Mouse (Mus musculus) liver, embryonic 14.5 days (tissue): ENCODE data around the gene Lrp5. TPM values are rescaled to one million over a fixed set of nuclear protein-coding genes. Genes with fewer than 3 reads are reported as not detected.
"Not testable (repeated sequence)": the region's sequence is repeated elsewhere in the genome, so short reads cannot be mapped to it uniquely, and the experiment has no call there.

Experiments used
- ATAC-seq: fragments of 200-750 bp; cut with Nextera tagmentation; 2 replicates; pipeline ENCODE4 v1.8.0; 2017; ENCODE audit warnings: moderate number of reproducible peaks, mild to moderate bottlenecking, moderate library complexity; ENCODE audit not compliant: insufficient read depth
- DNase-seq, 3 experiments: peaks; one replicate each; pipeline ENCODE4 v3.0.0-alpha.2; 2012 to 2013; ENCODE audit warnings: low read depth in 3 of 3, low spot score in 3 of 3
- H3K27ac ChIP-seq: fragments of 300-500 bp; sonication (generic); 2 replicates; pipeline ENCODE4 v1.5.1; 2014; ENCODE audit warnings: moderate library complexity, mild to moderate bottlenecking, control low read depth, inconsistent platforms
- H3K27me3 ChIP-seq: fragments of 300-500 bp; sonication (generic); 2 replicates; pipeline ENCODE4 v1.6.1; 2014; ENCODE audit warnings: mild to moderate bottlenecking, low read length, moderate library complexity; ENCODE audit not compliant: control insufficient read depth, insufficient read depth
- H3K36me3 ChIP-seq: fragments of 300-500 bp; sonication (generic); replicated peaks from 2 replicates; pipeline ENCODE4 v1.6.1; 2014; ENCODE audit warnings: low read depth; ENCODE audit not compliant: control insufficient read depth, insufficient read depth
- H3K4me1 ChIP-seq, 2 experiments: fragments of 200-500 bp in 1 of 2; fragments of 300-500 bp in 1 of 2; sonication (generic) in 1 of 2; replicated peaks; 2 replicates each; pipeline ENCODE4 v1.6.1; 2012 to 2014; ENCODE audit warnings: antibody characterized with exemption in 1 of 2, inconsistent platforms in 1 of 2, low read length in 1 of 2; ENCODE audit not compliant: control insufficient read depth in 2 of 2, insufficient read depth in 2 of 2
- H3K4me2 ChIP-seq: fragments of 300-500 bp; sonication (generic); 2 replicates; pipeline ENCODE4 v1.6.1; 2014; ENCODE audit warnings: low read depth, mild to moderate bottlenecking, control low read depth, moderate library complexity
- H3K4me3 ChIP-seq, 2 experiments: fragments of 200-500 bp in 1 of 2; fragments of 300-500 bp in 1 of 2; sonication (generic) in 1 of 2; 2 replicates each; pipeline ENCODE4 v1.5.1; 2012 to 2014; ENCODE audit warnings: low read depth in 2 of 2, low read length in 2 of 2, mild to moderate bottlenecking in 2 of 2, control low read depth in 1 of 2, inconsistent platforms in 1 of 2, moderate library complexity in 1 of 2; ENCODE audit not compliant: insufficient read depth in 1 of 2
- H3K9ac ChIP-seq: fragments of 300-500 bp; sonication (generic); replicated peaks from 2 replicates; pipeline ENCODE4 v1.6.1; 2014; ENCODE audit warnings: mild to moderate bottlenecking, control low read depth, moderate library complexity
- H3K9me3 ChIP-seq: fragments of 300-500 bp; sonication (generic); 2 replicates; pipeline ENCODE4 v1.6.1; 2016; ENCODE audit warnings: low read length, mixed read lengths; ENCODE audit not compliant: control insufficient read depth
- CTCF ChIP-seq: IDR thresholded peaks from 2 replicates; pipeline ENCODE4 v1.5.1; 2016; ENCODE audit warnings: antibody characterized with exemption, low read depth, control low read depth
- EP300 ChIP-seq: IDR thresholded peaks from 2 replicates; pipeline ENCODE4 v1.6.1; 2016; ENCODE audit warnings: antibody characterized with exemption, low read depth
- WGBS: fragments of 180-500 bp; shearing (Covaris S2); extraction: QIAGEN DNeasy Blood & Tissue Kit; methylation state at CpG from one replicate; pipeline ENCODE4 v1.1.7; 2014; ENCODE audit not compliant: insufficient replicate concordance; 5-methylcytosine and 5-hydroxymethylcytosine counted together
- polyA plus RNA-seq, 2 experiments: library from polyadenylated mRNA; depleted of rRNA in 1 of 2; stranded (reverse) in 1 of 2; unstranded in 1 of 2; fragments of >200 nt; fragmentation: Nextera tagmentation in 1 of 2; extraction: Ambion mirVana in 1 of 2; gene quantifications; 2 replicates each; pipeline versions ENCODE4 v1.2.1 to v1.2.3; 2012 to 2014

Gene Lrp5
- polyA plus RNA-seq, 2 experiments = 2.3 to 6.8 TPM

DNA sequence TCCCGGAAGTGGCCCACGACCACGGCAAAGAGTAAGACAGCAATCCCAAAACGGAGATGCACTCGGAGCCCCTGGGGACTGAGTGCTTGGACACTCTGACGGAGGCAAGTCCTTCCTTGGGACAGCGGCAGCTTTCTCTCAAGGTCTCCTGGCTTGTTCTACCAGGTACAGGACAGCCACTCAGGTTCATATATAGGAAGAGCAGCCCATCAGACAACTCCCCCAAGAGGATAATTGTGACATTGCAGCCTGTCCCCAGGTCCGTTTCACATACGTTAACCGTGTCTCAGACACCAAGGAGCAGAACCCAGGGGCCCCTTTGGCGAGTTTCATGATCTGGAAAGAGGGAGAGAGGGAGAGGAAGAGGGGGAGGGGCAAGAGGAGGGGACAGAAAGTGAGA lies 18.4 kb downstream of the Lrp5 start:
- no peak for DNase-seq
- Histone ChIP-seq H3K27me3 (no peaks in the 10 kb centered on the region), H3K27ac (no peak overlapping the region), H3K4me3 (no peak overlapping the region), H3K4me1 (peaks cover 8 to 43% of the 10 kb centered on the region in 2 experiments), H3K4me2 (no peak overlapping the region), H3K9me3 (no peaks in the 10 kb centered on the region), H3K9ac (no peak overlapping the region), H3K36me3 (no peaks in the 10 kb centered on the region)
- TF ChIP-seq CTCF = peak; percentile 38; the same call in 1 of the 2 replicates
- no peak for TF ChIP-seq EP300
- 38% methylated on average over 11 of the region's 11 CpGs for WGBS
- no peak for ATAC-seq

DNA sequence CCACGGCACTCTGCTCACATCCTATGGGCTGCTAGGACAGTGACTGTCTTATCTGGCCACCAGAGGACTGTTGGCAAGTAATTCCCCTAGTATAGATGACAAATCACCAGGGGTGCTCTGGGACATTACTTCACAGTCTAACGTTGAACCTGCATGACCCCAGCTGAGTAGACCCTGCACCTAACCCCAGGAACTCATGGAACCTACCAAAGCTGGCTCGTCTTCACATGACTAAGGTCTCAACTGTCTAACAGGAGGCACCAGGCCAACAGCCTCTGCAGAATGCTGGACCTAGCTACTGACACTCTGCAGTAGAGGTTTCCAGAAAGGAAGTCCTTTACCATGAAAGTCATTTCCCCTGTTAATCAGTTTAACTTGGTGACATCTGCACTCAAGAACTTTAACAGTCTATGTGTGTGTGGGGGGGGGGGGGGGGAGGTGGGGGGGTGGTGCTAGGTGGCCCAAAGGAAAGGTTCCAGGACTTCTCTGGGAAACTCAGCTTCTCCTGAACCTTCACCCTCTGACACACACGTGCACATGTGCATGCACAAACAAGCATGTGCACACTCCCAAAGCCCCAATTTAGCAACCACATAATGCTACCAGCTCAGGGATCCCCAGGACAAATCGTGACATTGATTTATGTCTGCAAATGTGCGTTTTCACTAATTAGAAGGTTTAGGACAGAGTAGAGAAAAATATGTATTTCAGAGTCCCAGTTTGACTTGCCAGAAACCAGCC lies 19.0 kb downstream of the Lrp5 start:
- TF ChIP-seq EP300 (no peak), CTCF (no peak)
- H3K4me2 ChIP-seq = no peak overlapping the region
- H3K9me3 ChIP-seq = no peaks in the 10 kb centered on the region
- ATAC-seq = no peak
- no peak overlapping the region for H3K9ac ChIP-seq
- H3K27ac ChIP-seq = no peak overlapping the region
- no peak overlapping the region for H3K4me3 ChIP-seq
- peaks cover 8 to 43% of the 10 kb centered on the region in 2 experiments for H3K4me1 ChIP-seq
- 24% methylated on average over 6 of the region's 6 CpGs for WGBS
- no peak for DNase-seq
- H3K27me3 ChIP-seq = no peaks in the 10 kb centered on the region
- no peaks in the 10 kb centered on the region for H3K36me3 ChIP-seq

DNA sequence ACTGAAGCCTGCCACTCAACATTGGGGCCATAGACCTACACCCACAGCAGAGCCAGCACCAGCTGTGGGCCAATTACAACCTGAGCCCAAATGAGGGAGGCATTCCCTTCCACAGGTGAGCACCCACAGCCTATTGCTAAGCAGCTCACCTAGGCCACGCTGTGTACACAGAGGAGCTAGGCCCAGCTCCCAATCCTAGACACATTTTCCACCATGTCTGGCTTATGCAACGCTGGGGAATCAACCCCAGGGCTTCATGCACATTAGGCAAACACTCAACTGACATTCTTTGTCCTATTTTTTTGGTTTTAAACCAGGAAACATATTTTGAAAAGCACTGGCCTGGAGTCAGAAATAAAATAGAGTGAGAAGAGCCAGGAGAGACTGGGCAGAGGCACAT lies 19.7 kb downstream of the Lrp5 start:
- DNase-seq = no peak
- Histone ChIP-seq H3K4me3 (no peak overlapping the region), H3K9me3 (no peaks in the 10 kb centered on the region), H3K9ac (no peak overlapping the region), H3K27ac (no peak overlapping the region), H3K36me3 (no peaks in the 10 kb centered on the region), H3K4me1 (peaks cover 8 to 43% of the 10 kb centered on the region in 2 experiments), H3K4me2 (no peak overlapping the region), H3K27me3 (no peaks in the 10 kb centered on the region)
- WGBS = 58% methylated on average over 2 of the region's 2 CpGs
- ATAC-seq = no peak
- TF ChIP-seq CTCF (no peak), EP300 (no peak)

DNA sequence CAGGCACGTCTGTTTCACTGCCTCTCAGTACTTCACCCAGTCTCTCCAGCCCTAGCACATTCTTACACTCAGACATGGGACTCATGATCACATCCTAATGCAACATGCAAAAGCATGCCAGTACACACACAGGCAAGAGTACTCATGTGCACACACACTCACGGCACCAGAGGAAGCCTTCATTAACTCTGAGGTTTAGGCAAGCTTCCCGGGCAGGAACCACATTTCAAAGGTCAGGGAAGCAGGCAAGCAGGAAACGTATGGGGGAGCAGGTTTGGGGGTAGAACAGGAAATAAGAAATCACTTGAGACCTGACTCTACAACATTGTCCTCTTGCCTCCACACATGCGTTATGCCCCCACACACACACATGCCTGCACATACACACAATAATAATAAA lies 20.9 kb downstream of the Lrp5 start:
- TF ChIP-seq EP300 = no peak
- no peak for TF ChIP-seq CTCF
- Histone ChIP-seq H3K4me2 (no peak overlapping the region), H3K4me1 (peaks cover 8 to 42% of the 10 kb centered on the region in 2 experiments), H3K27ac (no peak overlapping the region), H3K9ac (no peak overlapping the region), H3K9me3 (no peaks in the 10 kb centered on the region), H3K36me3 (no peaks in the 10 kb centered on the region), H3K4me3 (no peak overlapping the region), H3K27me3 (no peaks in the 10 kb centered on the region)
- ATAC-seq (no peak), DNase-seq (no peak)
- WGBS = 12% methylated on average over 5 of the region's 5 CpGs

DNA sequence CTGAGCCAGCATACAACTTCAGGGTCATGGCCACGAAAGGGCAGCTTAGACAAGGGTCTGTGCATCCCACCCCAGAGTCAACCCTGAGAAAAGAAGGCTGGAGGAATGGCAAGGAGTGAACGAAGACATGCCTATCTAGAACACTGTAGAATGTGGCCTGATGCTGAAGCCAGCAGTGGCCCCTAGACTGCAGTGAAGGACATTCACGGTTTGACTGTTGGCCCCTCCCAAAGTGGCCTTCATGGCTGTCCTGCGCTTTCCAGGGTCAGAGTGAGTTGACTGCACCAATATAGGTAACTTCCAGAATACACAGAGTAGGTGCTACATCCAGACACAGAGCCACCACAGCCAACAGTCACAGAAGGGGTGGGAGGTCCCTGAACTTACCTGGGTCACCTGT lies 28.4 kb downstream of the Lrp5 start:
- Histone ChIP-seq H3K9ac (no peak overlapping the region), H3K27ac (no peak overlapping the region), H3K36me3 (no peaks in the 10 kb centered on the region), H3K9me3 (no peaks in the 10 kb centered on the region), H3K4me3 (no peak overlapping the region), H3K27me3 (no peaks in the 10 kb centered on the region), H3K4me2 (no peak overlapping the region), H3K4me1 (no peaks in the 10 kb centered on the region)
- TF ChIP-seq CTCF = no peak
- TF ChIP-seq EP300 = no peak
- DNase-seq = no peak
- WGBS = 72% methylated on average over 4 of the region's 4 CpGs
- ATAC-seq = no peak

DNA sequence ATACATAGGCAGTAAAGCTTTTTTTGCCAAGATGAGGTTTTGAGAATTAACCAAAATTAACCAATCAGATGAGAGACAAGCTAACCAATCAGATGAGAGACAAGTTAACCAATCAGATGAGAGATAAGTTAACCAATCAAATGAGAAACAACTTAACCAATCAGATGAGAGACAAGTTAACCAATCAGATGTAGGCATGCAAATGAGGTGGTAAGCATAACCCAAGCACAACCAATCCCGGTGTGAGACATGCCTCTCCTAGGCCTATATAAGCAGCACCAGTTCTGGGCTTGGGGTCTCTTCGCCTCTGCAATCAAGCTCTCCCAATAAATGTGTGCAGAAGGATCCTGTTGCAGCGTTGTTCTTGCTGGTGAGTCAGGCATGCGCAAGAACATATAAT lies 29.3 kb downstream of the Lrp5 start:
- not testable (repeated sequence) for DNase-seq, H3K4me1 ChIP-seq

More for the DNA sequence above, 29.3 kb downstream of the Lrp5 start:
- not testable (repeated sequence) for H3K36me3 ChIP-seq, H3K9ac ChIP-seq, H3K27ac ChIP-seq, H3K27me3 ChIP-seq, H3K9me3 ChIP-seq, H3K4me2 ChIP-seq, H3K4me3 ChIP-seq, ATAC-seq
- WGBS = 83% methylated on average over 4 of the region's 4 CpGs
